Mouse (Mus musculus) gastrocnemius, postnatal 36 days (tissue): ENCODE results near the gene Entpd7. TPM values are rescaled to one million over a fixed set of nuclear protein-coding genes. Genes with fewer than 3 reads are reported as not detected.

Source experiments
- DNase-seq, 2 experiments: peaks; one replicate each; pipeline ENCODE4 v3.0.0; 2022
- intact Hi-C: fragments of 180-260 bp; cut with DNase I; formaldehyde crosslinking; loops from one replicate; pipeline ENCODE4 v1.15.1; 2025
- total RNA-seq, 2 experiments: library from RNA; stranded (reverse); gene quantifications; 2 replicates each; pipeline ENCODE4 v1.2.3; 2021

The Entpd7 gene
- total RNA-seq, 2 experiments from 2014 or later, result 1.1 to 1.7 TPM

GRCm38 (mm10) chr19:43711971-43712370 lies 22.5 kb downstream of the Entpd7 start:
- intact Hi-C loops, result no loop called here
- DNase-seq, result no peak

GRCm38 (mm10) chr19:43720061-43720460 lies 30.6 kb downstream of the Entpd7 start:
- intact Hi-C loops, result no loop called here
- DNase-seq, result no peak

DNA sequence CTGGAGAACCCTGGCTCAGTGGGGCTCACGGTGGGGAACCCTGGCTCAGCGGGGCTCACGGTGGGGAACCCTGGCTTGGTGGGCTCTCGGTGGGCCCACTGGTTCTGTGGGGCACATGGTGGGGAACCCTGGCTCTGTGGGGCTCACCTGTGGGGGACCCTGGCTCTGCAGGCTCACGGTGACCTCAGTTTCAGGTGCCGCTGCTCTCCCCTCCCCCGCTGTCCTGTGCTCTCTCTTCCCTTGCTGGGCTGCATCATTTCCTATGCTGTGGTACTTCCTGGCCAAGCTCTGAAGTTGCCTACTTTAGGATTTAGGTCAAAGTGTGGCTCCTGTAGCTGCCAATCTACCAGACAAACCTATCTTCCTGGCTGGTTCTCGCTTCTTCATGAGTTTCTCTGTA lies 33.4 kb downstream of the Entpd7 start:
- intact Hi-C loops, result no loop called here
- no peak for DNase-seq

GRCm38 (mm10) chr19:43723501-43723900 lies 34.0 kb downstream of the Entpd7 start:
- no peak for DNase-seq
- intact Hi-C loops, result no loop called here

- DNase-seq, result no peak
- intact Hi-C loops, result no loop called here
These were observed 34.7 kb downstream of the Entpd7 start for GRCm38 (mm10) chr19:43724194-43724593.

DNA sequence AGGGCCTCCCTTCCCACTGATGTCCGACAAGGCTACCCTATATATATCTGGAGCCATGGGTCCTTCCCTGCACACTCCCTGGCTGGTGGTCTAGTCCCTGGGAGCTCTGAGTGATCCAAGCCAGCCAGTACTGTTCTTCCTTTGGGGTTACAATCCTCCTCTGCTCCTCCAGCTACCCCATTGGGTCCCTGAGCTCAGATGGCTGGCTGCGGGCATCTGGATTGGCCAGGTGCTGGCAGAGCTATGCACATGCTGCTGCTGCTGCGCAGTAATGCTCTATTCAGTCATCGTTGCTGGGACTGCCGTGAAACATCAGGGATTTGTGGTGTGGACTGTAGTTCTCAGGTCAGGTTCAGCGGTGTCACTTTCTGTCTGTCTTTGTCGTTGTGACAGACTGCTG lies 35.3 kb downstream of the Entpd7 start:
- no peak for DNase-seq
- intact Hi-C loops, result no loop called here

DNA sequence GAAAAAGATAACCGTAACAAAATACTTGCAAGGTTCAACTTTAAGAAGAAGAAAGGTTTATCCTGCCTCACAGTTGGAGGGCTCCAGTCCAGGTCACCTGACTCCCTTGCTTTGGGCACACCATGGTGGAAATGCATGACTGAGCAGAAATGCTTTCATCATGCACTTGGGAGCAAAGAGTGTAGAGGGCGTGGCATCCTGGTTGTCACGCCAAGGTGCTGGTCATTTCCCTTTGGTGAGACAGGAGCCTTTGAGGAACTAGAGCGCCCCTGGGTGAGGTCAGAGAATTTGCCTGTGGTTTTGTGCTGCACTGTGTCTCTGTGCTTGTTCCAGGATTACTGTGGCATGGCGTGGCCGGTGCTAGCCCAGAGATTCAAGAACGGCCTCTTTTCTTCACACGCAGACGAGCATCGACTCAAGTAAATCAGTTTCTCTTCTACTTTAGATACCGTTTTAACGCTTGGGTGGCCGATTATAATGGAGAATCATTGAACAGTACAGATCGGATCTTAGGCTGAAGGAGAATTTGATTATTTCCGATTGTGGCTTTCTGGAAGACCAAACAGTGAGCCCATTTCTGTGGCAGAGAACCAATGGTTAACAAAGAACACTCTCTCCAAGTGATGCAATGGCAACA lies 37.2 kb downstream of the Entpd7 start:
- intact Hi-C loops, result no loop called here
- DNase-seq, result no peak

- DNase-seq, result no peak
- intact Hi-C loops, result no loop called here
These were observed 40.0 kb downstream of the Entpd7 start for GRCm38 (mm10) chr19:43729296-43730036.

- DNase-seq, result no peak
- intact Hi-C loops, result no loop called here
These were observed 40.6 kb downstream of the Entpd7 start for GRCm38 (mm10) chr19:43730037-43730428.

GRCm38 (mm10) chr19:43731157-43731556 lies 41.7 kb downstream of the Entpd7 start:
- intact Hi-C loops, result no loop called here

GRCm38 (mm10) chr19:43738409-43738808 lies 48.9 kb downstream of the Entpd7 start:
- intact Hi-C loops, result no loop called here
- DNase-seq, result no peak

More at GRCm38 (mm10) chr19:43731157-43731556, 41.7 kb downstream of the Entpd7 start:
- DNase-seq, result no peak

GRCm38 (mm10) chr19:43743401-43743800 lies 53.9 kb downstream of the Entpd7 start:
- intact Hi-C loops, result no loop called here
- DNase-seq, result no peak

DNA sequence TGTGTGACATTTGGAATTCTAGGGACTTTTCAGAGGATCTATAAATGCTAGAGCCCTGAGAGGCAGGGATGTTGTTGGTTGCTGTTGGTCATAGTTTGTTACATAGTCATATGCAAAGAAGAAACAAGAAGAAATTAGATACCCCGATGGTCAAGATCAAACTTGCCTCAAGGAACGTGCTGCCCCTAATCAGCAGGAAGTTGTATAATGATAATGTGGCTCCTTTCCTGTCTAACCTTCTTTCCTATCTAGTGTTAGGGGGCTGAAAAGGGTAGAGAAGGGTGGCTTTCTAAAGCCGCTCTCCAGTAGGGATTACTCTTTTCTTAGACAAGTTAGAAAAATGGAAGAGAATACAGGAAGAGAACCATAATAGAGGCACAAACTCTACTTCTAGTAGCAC lies 56.3 kb downstream of the Entpd7 start:
- intact Hi-C loops, result no loop called here
- no peak for DNase-seq

- DNase-seq, result no peak
- intact Hi-C loops, result no loop called here
These were observed 58.4 kb downstream of the Entpd7 start for GRCm38 (mm10) chr19:43747877-43748276.

DNA sequence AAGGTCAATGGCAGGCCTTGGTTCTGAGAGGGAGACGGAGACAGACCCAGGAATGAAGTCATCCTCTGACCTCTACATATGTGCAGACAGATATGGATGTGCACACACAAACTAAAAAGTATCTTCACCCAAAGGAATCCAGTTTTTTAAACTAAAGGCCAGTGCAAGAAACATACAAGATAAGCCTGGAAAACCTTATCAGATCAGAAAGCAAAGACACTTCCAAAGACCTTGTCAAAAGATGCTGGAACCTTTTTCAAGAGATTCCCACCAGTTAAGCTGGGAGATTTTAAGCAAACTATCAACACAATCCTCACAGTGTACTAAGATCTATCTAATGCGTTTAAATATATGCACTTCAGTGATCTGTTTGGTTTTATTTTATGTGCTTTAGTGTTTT lies 60.5 kb downstream of the Entpd7 start:
- intact Hi-C loops, result loop anchor here (5.0 to 10.0 kb wide), 2 partner anchors 63 to 215 kb away; partner anchors contain the start of gene Entpd7
- DNase-seq, result no peak

GRCm38 (mm10) chr19:43752489-43753225 lies 63.2 kb downstream of the Entpd7 start, which contains the start of the genes Cutc and Cox15:
TSS of gene Cutc (plus strand) at chr19:43752996.
TSS of gene Cox15 (minus strand) at chr19:43753000.
- peak; percentile 96 to 98 for DNase-seq
- intact Hi-C loops, result loop anchor here (5.0 to 10.0 kb wide), 2 partner anchors 65 to 218 kb away; partner anchors contain the start of gene Entpd7

- peak; percentile 84 to 90 for DNase-seq
- intact Hi-C loops, result loop anchor here (5.0 to 10.0 kb wide), 2 partner anchors 66 to 219 kb away; partner anchors contain the start of gene Entpd7
These were observed 63.9 kb downstream of the Entpd7 start for GRCm38 (mm10) chr19:43753226-43753835.

DNA sequence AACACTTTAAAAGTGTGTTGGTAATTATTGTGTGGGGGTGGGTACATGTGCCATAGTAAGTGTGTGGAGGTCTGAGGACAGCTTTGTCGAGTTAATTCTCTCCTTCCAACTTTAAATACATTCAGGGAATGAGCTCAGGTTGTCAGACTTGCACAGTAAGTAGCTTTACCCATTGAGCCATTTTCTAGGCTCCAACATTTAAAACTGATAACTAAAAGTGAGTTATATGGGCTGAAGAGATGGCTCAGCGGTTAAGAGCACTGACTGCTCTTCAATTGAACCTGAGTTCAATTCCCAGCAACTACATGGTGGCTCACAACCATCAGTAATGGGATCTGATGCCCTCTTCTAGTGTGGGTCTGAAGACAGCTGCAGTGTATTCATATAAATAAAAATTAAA lies 64.8 kb downstream of the Entpd7 start:
- DNase-seq, result no peak
- intact Hi-C loops, result loop anchor here (5.0 to 10.0 kb wide), 2 partner anchors 67 to 219 kb away; partner anchors contain the start of gene Entpd7

- intact Hi-C loops, result loop anchor here (5.0 to 10.0 kb wide), 2 partner anchors 68 to 220 kb away; partner anchors contain the start of gene Entpd7
- DNase-seq, result no peak
These were observed 65.4 kb downstream of the Entpd7 start for GRCm38 (mm10) chr19:43754872-43755271.

DNA sequence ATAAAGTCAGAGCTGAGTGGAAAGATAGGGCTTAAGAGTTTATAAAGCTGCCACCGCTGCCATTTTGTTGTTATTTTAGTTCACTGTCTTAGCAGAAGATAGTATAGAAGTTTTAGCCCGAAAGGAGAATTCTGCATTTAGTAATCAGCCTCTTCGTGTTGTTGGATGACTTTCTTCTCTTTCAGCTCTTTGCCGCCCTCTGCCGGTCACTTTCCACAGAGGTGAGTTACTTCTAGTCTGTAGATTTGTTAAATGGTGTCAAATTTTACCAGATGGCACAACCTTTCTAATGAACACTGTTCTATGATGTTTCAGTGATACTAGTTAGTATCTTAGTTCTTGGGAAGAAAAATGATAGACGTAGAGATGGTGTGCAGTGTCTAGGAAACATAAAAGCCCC lies 71.0 kb downstream of the Entpd7 start:
- intact Hi-C loops, result no loop called here
- DNase-seq, result peak; percentile 56 to 68
